Mouse (Mus musculus) heart, adult 11 months (tissue): Measurements from ENCODE around the gene Nanog.
A peak's percentile ranks its signal among the peaks of the same experiment; 100 is the strongest.
"Not testable (repeated sequence)": the region's sequence is repeated elsewhere in the genome, so short reads cannot be mapped to it uniquely, and the experiment has no call there.

Source experiments
- DNase-seq: peaks from one replicate; pipeline ENCODE4 v3.0.0; 2022

Gene Nanog

DNA sequence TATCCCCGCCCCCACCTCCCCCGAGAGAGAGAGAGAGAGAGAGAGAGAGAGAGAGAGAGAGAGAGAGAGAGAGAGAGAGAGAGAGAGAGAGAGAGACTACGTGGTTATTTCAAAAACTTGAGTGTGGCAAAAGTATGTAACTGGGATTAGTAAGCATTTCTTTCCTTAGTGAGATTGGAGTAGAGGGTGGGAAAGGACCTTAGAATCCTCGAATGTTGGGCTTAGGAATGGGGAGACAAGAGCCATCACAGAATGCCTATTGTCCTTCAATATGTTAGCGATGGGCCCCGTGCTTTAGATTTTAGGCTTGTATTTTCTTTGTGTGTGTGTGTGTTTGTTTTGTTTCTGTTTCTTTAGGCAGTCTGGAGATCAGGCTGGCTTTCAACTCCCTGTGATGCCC is 4.0 kb upstream of the Nanog start:
- no peak for DNase-seq

DNA sequence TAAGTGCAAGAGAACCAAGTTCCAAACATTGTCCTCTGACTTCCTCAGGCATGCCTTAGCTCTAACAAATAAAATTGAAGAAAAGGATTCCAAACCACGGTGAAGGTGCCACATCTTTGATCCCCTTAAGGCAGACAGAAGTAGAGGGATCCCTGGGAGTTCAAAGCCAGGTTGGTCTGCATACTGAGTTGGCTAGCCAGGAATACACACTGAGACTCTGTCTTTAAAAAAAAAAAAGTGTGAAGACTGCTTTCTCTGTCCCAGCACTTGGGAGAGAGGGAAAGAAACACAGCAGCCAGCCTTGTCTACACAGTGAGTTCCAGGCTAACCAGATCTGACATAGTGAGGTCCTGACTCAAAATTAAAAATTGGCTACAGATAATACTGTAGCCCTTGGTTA is 3.6 kb upstream of the Nanog start:
- DNase-seq, result no peak

DNA sequence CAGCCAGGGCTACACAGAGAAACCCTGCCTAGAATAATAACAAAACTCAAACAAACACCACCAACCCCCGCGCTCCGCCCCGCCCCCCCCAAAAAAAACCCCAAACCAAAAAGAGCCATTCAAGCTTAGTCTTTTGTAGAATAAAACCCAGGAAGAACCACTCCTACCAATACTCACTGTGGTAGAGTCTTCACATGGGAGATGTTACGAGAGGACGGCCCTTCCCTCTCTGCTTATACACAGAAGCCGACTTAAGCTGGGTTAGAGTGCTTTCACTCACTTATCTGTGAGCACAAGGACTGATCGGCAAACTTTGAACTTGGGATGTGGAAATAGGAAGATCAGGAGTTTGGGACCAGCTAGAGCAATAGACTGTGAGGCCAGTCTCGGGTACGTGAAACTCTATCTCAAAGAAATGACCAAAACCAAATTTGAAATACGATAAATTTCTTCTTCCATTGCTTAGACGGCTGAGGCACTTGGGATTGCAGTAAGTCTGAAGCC is 900 bp upstream of the Nanog start:
- DNase-seq, result no peak

GRCm38 (mm10) chr6:122708826-122709225 is 1.5 kb downstream of the Nanog start:
- no peak for DNase-seq

DNA sequence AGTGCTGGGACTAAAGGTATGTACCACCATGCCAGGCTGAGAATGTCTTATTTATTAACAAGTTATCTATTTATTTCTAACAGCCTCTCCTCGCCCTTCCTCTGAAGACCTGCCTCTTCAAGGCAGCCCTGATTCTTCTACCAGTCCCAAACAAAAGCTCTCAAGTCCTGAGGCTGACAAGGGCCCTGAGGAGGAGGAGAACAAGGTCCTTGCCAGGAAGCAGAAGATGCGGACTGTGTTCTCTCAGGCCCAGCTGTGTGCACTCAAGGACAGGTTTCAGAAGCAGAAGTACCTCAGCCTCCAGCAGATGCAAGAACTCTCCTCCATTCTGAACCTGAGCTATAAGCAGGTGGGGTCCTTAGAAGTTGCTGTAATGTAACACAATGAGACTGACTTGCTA is 4.2 kb downstream of the Nanog start:
- no peak for DNase-seq

- not testable (repeated sequence) for DNase-seq
Measured at GRCm38 (mm10) chr6:122713116-122713515, 5.8 kb downstream of the Nanog start.

- DNase-seq, result no peak
Measured at GRCm38 (mm10) chr6:122714707-122715365, 7.5 kb downstream of the Nanog start.

GRCm38 (mm10) chr6:122715886-122716285 is 8.6 kb downstream of the Nanog start:
- DNase-seq, result no peak

DNA sequence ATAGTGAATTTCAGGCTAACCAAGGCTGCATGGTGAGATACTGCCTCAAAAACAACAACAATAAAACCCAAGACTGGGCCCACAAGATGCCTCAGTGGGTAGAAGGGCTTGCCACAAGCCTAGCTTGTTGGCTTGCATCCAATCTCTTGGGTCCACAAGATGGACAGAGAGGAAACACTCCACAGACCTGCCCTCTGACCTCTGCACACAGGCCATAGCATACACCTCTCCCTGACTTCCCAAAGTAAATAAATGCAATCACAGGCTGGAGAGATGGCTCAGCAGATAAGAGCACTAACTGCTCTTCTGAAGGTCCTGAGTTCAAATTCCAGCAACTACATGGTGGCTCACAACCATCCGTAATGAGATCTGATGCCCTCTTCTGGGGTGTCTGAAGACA is 10.9 kb downstream of the Nanog start:
- DNase-seq, result not testable (repeated sequence)

GRCm38 (mm10) chr6:122719942-122720341 is 12.7 kb downstream of the Nanog start:
- no peak for DNase-seq

- DNase-seq, result peak; percentile 96
Measured at GRCm38 (mm10) chr6:122739952-122740351, 32.7 kb downstream of the Nanog start.

- no peak for DNase-seq
Measured at GRCm38 (mm10) chr6:122741460-122742227, 34.4 kb downstream of the Nanog start.

GRCm38 (mm10) chr6:122742228-122742899 is 35.1 kb downstream of the Nanog start:
- DNase-seq, result peak; percentile 94

GRCm38 (mm10) chr6:122743353-122743752 is 36.1 kb downstream of the Nanog start:
- no peak for DNase-seq

- DNase-seq, result no peak
Measured at GRCm38 (mm10) chr6:122744505-122745249, 37.4 kb downstream of the Nanog start.

DNA sequence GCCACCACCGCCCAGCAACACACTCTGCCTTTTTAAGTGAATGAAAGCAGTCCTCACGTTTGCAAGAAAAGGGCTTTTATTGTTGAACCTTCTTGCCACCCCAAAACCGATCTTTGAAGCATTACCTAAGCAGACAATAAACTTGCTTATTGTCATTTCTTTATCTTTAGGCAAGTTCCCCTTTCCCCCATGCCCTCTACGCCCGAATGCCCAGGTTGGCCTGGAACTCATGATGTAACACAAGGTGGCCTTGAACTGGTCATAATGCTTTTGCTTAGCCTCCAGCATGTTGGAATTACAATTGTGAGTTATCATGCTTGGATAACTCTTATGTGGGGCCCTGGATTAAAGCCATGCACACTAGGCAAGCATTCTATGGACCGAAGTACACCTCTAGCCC is 43.3 kb downstream of the Nanog start:
- DNase-seq, result no peak

GRCm38 (mm10) chr6:122755913-122756312 is 48.6 kb downstream of the Nanog start:
- DNase-seq, result no peak

DNA sequence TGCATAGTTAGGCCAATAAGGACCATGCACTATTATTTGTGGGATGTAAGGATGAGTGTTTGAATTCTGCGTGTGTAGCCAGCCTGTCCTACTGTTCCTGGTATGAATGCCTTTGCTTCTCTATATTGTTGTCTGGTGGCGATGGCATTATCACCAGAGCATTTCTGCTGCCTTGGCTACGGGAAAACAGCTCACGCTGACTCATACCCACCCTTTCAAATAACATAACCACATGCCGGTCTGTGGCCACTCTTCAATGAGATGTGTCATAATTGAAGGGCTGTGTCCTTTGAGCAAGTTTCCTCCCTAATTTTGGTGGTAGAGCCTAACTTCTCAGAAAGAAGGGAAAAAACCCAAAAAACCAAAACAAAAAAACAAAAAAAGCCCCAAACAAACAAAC is 51.4 kb downstream of the Nanog start:
- no peak for DNase-seq

DNA sequence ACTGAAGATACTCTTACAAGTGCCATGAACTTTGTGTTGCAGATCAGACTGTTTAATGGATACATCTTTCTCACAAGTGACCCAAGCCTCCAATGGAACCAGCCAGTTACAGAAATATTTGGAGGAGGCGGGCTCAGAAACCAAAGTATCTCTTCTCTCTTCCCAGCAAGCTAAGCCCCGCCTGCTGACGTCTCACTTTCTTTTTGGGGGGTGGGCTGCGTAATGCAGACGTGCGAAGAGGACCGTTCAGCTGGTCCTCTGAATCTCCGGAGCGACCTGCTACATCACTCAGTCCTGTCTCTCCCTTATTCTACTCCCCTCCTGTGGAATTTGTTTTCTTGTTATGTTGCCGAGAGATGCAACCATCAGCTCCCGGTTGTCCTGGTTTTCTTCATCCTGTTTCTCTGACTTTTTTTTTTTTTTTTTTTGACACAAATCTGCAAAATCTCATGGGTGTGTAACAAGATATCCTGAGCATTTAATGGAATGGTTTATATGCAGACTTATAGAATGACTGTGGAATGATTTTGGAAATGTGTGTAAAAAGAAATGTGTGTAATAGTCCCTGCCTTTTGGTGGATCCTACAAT is 53.8 kb downstream of the Nanog start:
- peak; percentile 97 for DNase-seq

- no peak for DNase-seq
Measured at GRCm38 (mm10) chr6:122761901-122762300, 54.6 kb downstream of the Nanog start.

DNA sequence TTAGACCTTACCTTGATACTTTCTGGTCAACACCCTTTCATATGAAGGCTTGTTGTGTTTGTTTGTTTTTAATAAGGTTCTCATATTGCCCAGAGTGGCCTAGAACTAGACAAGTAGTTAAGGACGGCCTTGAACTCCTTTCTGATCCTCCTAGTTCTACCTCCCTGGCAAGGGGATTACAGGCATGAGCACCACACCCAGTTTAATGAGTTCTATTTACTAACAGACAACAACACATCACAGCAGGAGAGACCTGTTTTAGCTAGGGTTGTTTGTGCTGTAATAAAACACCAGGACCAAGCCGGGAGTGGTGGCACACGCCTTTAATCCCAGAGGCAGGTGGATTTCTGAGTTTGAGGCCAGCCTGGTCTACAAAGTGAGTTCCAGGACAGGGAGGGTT is 55.2 kb downstream of the Nanog start:
- no peak for DNase-seq

GRCm38 (mm10) chr6:122762952-122763700 is 55.8 kb downstream of the Nanog start:
- DNase-seq, result no peak
